Mouse (Mus musculus) adrenal gland, adult 2 months (tissue): ENCODE measurements around the gene E2f2. TPM values are rescaled to one million over a fixed set of nuclear protein-coding genes. Genes with fewer than 3 reads are reported as not detected.

Source experiments
- DNase-seq: peaks from one replicate; pipeline ENCODE4 v3.0.0; 2021
- polyA plus RNA-seq: library from polyadenylated mRNA; depleted of rRNA; stranded (reverse); fragments of >200 nt; gene quantifications from 2 replicates; pipeline ENCODE4 v1.2.3, GENCODE M21; 2012
- total RNA-seq, 2 experiments: library from RNA; stranded (reverse); gene quantifications; 2 replicates each; pipeline ENCODE4 v1.2.3; 2021

E2f2 gene
- total and polyA plus RNA-seq, 3 experiments: 1.8 to 5.1 (median 3.0) TPM

DNA sequence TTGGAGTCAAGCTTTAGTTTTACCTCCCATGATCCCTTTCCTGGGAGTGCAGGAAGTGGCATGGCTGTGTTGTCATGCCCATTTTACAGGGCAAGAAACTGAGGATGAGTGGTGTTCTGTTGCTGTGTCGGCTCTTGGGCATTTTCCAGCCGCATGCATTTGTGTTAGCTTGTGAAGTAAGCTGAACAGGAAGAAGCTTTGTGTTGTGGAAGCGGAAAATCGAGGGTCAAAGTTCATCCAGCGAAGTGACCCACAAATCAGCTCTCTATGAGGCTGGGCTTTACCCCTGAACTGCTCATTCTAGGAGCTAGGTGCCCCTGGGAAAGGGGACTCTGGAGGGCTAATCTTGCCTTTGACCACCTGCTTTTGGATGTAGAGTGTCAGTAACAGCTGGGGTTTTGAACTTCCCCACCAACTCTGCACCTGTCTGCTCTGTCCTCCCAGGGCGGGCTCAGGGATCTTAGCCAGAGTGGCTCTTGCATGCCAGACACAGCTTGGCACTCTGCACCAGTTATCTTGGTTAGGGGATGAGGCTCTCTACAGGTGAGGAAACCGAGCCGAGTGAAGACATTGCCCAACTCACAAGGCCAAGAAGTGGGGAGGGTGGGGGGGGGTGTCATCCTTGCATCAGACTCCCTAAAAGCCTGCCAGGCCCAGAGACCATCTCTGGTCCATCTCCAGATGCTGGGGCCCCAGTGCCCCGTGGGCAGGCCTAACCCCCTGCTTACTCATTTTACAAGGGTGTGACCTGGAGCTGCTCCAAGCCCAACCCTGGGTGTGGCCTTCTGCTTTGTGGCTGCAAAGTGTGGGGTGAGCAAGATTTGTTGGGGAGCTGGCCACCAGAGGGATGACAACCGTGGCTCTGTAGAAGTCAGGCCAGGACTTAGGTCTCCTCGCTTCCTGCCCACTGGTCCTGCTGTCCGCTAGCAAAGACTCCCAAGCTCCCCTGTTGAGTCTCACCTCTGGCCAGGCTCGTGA, 2.3 kb downstream of the E2f2 start:
- peak; percentile 76 for DNase-seq

DNA sequence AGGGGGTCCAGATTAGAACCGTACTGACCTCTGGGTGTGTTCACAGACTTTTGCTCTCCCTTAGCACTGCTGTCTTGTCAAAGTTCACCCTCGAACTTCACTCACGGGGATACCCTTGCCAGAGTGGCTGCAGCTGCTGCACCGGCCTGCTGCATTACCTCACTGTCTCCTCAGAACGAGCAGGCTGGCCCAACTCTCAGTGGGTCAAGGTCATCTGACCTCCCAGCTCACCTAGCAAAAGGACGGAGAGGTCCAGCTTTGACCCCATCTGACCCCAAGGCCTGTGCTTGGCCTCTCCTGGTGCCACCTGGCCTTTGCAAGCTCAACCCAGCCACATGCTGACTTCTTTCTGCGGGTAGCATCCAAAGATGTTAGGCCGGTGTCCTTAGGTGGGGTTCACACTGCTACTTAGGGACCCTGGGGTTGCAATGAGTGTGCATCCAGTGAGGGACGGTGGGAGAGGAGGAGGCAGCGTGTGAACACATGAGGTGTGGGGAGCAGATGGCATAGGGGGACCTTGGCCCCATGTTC, 3.9 kb downstream of the E2f2 start:
- DNase-seq: peak; percentile 29

DNA sequence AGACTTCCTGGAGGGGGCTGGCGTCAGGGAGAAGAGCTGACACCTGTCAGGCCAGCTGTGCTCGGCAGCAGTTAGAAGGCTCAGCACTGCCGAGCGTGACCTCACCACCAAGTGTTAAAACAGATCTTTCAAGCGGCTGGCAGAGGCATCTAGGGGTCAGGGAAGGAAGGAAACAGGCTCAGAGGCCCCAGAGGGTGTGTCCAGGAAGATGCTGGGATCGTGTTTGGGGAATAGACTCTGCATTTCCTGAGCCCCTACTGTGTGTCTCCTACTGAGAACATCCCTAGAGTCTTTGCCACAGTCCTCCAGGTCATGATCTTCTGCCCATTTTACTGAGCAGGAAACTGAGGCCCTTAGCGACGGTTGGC, 5.0 kb downstream of the E2f2 start:
- DNase-seq: no peak

DNA sequence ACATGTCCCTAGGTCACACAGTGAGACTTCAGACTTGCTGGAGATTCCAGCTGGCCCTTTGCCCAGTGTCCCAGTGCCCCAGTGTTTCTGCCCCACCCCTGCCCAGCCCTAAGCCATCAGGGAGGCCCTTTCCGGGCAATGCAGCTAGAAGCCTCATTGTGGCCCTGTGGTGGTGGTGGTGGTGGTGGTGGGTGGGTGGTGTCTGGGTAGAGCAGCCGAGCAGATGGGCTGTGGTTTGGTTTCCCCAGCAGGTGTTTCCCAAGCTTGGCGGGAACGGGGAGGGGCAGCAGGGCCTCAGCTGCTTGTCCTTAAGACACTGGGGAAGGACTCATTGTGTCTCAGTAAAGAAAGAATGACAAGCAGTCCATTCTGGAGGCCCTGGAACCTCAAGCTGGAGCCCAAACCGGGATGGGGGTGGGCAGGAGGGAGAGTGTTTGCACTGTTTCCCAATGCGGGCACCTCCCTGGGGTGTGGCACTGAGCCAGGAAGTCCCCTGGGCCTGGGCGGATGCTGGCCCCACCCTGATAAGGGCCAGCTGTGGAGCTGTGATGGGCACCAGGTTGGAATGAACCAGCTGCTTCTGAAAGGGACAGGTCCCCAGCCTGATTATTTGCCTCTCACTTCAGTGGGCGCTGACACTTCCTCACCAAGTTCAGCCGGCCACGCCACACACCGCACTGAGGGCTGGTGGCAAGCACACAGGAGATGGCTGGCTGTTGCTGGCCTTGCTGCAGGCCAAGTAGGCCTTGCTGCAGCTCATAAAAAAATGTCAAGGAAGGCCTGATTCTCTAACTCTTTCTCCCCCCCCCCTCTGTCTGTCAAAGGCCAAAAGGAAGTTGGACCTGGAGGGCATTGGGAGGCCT, 5.6 kb downstream of the E2f2 start:
- peak; percentile 59 for DNase-seq

DNA sequence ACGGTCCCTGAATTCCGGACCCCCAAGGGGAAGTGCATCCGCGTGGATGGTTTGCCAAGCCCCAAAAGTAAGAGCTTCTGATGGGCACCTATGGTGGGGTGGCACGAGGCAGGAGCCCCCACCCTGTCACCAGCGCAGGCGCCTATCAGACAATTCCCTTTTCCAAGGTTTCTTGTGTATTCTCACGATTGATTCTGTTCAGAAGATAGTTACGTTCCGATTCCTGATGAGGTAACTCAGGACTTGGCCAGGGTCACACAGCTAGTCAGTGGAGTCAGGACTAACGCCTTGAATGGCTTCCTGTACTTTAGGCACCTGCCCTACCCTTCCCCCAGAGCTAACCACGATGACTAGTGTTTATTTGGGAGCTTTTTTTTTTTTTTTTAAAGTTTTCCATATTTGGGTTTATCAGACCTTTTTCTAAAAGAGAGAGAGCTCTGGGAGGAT, 6.3 kb downstream of the E2f2 start:
- no peak for DNase-seq

DNA sequence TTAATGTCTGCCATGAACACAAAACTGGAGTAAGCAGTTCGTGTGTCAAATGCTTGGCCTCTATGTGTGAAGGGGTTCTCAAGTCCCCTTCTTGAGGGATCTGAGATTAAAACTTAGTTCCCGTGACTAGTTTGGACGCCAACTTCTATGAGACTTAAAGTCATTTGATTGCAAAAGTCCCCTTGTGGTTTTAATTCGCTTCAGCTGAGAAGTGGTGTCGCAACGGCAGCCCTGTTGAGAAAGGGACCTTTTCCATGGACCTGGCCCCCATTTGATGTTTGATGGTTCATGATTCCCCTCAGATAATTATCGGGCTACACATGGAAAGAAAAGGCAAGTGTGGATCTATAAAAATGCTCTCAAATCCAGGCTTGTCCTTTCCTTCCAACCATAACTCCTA, 7.3 kb downstream of the E2f2 start:
- DNase-seq: no peak

DNA sequence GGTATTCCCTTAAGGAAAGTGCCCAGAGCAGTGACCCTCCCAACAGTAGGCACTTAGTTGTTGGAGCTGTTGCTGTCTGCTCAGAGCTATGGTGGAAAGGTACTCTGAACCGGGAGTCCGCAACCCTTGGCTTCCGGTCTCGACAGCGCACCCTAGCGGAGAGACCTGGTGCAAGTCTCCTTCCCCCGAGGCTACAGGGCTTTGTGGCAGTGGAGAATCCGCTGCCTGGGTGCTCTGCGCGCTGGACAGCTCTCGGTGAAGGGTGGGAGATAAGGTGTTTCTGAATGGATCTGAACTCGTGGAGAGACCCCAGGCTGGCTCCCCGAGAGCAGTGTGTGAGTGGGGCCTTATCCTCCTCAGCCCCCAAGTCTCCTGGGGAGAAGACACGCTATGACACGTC, 7.8 kb downstream of the E2f2 start:
- peak; percentile 87 for DNase-seq

DNA sequence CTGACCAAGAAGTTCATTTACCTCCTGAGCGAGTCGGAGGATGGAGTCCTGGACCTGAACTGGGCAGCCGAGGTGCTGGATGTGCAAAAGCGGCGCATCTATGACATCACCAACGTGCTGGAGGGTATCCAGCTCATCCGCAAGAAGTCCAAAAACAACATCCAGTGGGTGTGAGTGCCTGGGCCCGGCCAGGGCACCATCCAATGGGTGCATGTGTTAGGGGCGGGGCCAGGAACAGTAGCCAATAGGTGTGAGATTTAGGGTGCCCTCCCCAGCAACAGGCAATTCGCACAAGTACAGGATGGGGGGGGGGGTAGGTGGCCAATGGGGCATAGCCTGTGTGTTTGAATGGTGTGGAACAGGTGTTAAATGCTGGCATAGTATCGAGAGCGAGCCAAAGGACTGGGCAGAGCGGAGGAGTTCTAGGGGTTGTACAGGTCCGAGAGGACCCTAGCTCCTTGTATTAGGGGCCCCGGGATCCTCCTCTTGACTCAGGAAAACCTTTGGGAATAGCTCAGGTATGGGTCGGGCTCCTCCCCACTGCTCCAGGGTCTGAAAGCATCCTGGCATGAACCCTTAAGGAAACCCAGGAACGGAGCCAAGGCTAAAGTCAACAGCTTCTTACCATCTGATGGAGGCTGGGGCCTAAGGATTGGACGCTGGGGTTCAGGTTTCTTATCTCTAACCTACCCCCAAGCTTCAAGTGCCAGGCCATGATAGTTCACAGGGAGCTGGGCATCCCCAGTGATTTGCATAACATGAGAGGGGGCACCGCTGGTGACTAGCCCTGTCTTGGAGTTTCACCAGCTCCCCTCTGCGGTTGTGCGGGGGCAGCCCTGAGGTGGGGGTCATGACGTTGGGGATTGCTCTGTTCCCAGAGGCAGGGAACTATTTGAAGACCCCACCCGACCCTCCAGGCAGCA, 8.5 kb downstream of the E2f2 start:
- peak; percentile 95 for DNase-seq

DNA sequence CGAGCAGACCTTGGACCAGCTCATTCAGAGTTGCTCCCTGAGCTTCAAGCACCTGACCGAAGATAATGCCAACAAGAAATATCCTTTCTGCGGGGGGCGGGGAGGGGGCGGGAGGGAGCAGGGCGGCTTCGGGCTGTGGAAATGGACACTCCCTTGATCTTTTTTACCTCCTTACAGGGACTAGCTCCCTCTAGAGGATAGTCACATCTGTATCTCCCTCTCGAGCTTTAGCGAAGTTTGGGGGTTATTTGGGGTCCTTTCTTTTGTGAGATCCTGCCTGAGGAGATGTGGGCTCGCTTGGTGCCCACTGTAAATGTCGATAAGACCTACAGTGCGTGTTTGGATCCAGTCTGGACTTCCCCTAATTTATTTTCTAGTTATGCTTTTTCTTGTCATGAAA, 9.2 kb downstream of the E2f2 start:
- no peak for DNase-seq

DNA sequence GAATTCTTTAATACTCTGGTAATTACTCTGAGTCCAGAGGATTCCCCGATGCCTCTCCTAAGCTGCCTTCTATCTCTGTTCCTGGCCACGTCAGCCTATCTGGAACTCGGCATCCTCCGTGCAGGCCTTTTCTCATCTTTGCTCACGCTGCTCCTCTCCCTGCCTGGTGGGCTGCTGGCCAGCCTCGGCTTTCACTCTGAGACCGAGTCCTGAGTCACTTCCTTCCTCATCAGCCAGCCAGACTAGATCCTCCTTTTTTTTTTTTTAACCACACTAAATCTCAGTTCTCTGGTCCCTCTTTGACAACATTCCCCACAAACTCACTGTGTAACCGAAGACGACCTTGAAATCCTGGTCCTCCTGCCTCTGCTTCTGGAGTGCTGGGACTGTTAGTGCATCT, 13.2 kb downstream of the E2f2 start:
- peak; percentile 76 for DNase-seq

DNA sequence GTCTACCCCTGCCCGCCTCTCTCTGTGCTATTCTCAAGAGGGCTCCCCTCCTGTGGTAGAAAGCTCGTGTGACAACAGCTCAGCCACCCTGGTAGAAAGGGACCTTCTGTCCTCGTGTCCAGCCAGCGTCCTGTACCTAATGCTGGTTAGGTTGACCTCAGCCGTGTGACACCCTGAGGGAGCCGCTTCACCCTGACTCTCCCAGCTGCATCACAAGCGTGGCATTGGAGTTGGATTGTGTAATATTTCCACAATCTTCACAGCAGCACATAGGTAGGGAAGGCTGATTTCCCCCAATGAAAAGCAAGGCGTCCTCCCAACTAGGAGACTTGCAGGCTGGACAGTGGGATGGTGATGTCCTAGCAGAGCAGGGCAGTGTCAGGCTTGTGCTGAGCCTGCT, 14.1 kb downstream of the E2f2 start:
- no peak for DNase-seq

DNA sequence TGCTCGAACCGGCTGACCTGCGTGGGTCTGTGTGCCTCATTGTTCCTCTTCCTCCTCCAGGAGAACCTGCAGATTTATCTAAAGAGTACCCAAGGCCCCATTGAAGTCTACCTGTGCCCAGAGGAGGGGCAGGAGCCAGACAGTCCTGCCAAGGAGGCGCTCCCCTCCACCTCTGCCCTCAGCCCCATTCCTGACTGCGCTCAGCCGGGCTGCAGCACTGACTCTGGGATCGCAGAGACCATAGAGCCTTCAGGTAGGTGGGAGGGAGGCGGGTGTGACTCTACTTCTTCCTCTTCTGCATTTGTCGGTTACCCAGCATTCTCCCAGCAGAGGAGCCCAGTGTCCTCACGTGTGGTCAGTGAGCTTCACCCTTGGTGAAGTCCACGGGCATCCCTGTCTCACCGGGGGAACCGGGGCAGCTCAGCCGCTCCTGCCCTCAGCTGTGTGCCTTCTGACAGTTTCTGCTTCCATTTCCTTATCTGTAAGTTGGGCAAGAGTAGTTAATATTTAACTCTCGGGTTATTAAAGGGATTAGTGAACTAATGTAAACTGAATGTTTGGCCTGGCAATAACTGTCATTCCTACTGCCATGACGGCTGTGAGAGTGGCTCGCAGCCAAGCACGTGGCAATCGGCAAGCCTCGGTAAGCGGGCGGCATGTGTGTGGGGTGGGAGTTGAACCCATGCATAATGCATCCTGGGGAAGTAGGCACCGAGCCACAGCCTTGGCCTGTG, 14.7 kb downstream of the E2f2 start:
- DNase-seq: no peak

DNA sequence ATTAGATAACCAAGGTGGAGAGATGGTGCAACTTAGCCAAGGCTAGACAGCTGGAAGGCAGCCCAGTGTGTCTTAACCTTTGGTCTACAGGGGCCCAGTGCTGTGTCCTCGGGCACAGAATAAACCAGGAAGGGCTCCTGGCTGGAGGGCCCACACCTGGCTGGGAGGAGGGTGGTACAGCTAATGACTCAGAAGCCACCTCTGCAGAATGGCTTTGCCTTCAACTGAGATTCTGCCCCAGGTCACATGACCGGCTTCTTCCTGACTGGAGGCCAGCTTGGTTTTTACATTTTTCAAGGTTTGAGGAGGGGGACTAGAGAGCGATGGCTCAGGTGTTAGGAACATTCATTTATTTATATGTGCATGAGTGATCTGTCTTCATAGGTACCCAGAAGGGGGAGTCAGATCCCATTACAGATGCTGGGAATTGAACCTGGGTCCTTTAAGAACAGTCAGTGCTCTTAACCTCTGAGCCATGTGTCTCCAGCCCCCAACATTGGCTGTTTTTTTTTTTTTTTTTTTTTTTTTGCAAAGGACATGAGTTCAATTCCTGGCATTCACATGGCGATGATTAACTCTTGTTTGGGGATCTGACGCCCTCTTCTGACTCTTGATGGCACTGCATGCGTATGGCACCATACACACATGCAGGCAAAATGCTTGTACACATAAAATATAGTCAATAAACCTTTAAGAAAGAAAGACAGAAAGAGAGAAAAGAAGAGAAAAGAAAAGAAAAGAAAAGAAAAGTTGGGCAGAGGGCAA, 17.0 kb downstream of the E2f2 start:
- no peak for DNase-seq

DNA sequence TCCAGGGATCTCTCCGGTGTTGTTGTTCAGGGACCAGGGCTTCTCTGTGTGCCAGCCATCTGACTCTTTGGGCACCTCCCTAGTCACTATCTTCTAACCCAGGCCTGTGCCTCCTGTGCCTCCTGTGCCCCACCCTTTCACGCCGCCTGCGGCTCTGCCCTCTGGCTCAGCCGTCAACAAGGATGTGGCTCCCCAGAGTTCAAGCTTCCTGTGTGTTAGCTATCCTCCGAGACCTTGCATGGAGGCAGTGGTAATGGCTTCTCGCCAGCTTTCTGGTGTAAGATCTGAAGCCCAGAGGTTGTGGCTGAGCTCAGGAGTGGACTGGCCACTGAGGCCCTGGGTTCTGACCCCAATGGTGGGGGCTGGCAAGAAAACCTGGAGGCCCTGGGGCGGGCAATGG, 17.7 kb downstream of the E2f2 start:
- DNase-seq: no peak

DNA sequence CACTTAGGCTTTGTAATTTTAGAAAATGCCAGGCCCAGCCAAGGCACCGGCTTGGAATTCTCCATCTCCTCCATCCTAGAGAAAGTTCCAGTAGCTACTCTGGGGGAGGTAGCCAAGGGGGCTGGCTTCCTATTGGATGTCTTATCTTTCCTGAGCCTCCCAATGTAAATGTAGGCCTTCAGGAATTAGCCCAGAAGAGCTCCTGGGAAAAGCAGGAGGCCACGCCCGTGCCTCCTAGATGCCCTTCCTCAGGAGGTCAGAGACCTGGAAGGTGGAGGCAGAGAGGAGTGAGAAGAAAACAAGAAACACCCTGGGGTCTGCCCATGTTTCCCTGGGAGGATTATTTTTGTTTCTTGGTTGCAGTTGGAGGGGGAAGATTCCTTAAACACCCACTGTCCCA, 21.4 kb downstream of the E2f2 start:
- DNase-seq: no peak

DNA sequence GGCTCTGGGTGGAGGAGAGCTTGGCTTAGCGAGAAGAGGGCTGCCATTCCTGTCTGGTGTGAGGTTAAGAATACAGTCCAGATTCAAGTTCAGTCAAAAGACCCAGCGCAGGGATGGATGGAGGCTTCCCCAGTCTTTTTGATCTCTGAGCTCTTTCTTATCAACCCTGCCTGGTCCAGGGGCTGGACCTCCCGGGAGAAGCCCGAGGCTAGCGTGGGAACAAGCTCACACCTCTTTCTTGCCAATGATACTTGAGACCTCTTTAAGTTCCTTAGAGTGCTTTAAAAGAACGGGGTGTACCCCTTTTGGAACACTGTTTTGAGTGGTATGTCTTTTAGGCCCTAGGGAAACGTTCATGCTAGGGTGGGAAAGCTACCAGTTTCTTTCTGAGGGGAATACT, 22.8 kb downstream of the E2f2 start:
- no peak for DNase-seq

DNA sequence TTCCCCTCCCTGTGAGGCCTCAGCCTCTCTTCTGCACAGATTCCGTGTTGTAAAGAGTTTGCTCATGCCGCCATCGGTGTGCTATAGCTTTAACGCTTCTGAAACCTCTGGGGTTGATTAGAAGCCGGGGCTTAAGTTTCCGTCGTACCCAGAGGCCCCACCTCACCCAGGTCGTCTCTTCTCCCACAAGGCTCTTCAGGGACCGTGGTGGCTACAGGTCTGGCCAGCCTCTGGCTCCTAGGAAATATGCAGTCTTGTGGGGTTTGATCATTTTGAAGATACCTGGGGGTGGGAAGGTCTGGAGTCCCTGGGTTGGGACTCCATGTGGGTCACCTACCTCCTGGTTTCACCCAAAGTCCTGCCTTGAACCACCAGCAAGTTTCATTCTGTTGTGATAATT, 23.4 kb downstream of the E2f2 start:
- DNase-seq: no peak

DNA sequence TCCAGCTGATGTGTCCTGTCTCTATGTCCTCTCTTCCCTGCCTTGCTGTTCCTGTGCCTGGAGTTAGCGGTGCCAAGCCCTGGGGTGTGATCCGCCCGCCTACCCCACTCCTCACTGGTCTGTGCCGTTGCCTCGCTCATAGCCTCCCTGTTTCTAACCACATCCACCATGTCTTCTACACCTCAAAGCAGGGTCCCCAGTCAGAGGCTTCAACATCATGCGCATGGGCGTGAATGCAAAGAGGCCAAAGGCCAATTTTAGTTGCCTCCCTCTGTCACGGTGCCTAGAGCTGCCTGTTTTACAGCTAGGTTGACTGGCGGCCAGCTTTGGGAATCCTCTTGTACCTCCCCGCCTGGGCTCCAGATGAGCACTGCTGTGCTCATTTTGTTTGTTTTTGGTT, 24.0 kb downstream of the E2f2 start:
- no peak for DNase-seq

DNA sequence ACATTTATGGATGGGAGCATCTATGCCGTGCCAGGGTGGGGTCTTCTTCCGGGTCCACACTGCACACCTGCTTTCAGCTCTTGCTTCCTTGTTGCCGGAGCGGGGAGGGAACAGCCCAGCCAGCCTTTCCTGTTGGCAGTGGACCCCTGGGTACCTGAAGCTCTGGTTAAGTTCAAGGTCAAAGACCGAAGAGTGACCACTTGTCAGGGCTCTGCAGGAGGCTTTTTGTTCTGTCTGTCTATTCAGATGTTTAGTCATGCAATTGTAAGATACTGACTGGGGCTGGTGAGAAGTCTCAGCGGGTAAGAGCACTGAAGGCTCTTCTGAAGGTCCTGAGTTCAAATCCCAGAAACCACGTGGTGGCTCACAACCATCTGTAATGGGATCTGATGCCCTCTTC, 26.7 kb downstream of the E2f2 start:
- no peak for DNase-seq
